Mouse (Mus musculus) lung, postnatal 36 days (tissue): ENCODE data around the gene Plscr3.

Experiments used
- DNase-seq: peaks from one replicate; pipeline ENCODE4 v3.0.0; 2022; ENCODE audit warnings: mixed read lengths

Gene Plscr3

GRCm38 (mm10) chr11:69846198-69846680 lies at the start of gene Plscr3:
Gene Plscr3 (plus strand): TSS chr11:69846376.
- DNase-seq = peak; percentile 94

- DNase-seq = no peak
Measured at GRCm38 (mm10) chr11:69797924-69798323, 48.3 kb upstream of the Plscr3 start.

DNA sequence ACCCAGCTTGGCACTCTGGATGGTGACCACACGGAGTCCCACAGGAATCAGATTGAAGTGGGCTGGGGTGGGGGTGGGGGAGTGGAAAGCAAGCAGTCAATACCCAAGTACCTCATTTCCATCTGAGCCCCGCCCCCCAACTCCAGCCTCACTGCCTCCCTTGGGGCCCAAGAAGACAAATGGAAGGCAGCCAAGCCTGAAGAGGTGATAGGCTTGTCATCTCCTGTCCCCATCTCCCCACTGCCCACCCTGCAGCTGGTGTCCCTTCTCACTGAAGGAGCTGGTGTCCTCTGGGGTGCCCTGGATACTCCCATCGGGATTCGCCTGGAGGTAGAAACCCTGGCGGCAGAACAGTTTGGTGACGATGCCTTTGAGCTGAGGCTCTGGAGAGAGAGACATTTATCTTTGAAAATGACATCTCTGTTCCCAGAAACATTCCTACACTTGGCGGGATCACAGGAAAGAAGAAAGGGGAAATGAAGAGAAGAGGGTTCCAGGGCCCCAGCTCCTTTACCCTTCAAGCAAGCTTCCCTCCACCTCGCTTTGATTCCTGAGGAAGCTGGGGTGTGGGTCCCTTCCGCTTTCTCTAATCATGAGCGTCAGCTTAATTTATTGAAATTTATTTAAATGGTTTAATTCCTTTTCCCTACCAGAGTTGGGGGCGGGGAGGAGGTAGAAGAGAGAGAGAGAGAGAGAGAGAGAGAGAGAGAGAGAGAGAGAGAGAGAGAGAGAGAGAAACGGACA lies 46.6 kb upstream of the Plscr3 start:
- no peak for DNase-seq

GRCm38 (mm10) chr11:69800138-69800391 lies 46.1 kb upstream of the Plscr3 start:
- no peak for DNase-seq

- peak; percentile 56 for DNase-seq
Measured at GRCm38 (mm10) chr11:69800392-69801197, 45.6 kb upstream of the Plscr3 start.

GRCm38 (mm10) chr11:69801379-69801977 lies 44.7 kb upstream of the Plscr3 start, which contains the start of gene Fgf11:
Gene Fgf11 (minus strand): TSS chr11:69801857.
- DNase-seq = no peak

- DNase-seq = peak; percentile 91
Measured at GRCm38 (mm10) chr11:69802648-69803105, 43.5 kb upstream of the Plscr3 start.

- DNase-seq = no peak
Measured at GRCm38 (mm10) chr11:69803328-69803727, 42.8 kb upstream of the Plscr3 start.

DNA sequence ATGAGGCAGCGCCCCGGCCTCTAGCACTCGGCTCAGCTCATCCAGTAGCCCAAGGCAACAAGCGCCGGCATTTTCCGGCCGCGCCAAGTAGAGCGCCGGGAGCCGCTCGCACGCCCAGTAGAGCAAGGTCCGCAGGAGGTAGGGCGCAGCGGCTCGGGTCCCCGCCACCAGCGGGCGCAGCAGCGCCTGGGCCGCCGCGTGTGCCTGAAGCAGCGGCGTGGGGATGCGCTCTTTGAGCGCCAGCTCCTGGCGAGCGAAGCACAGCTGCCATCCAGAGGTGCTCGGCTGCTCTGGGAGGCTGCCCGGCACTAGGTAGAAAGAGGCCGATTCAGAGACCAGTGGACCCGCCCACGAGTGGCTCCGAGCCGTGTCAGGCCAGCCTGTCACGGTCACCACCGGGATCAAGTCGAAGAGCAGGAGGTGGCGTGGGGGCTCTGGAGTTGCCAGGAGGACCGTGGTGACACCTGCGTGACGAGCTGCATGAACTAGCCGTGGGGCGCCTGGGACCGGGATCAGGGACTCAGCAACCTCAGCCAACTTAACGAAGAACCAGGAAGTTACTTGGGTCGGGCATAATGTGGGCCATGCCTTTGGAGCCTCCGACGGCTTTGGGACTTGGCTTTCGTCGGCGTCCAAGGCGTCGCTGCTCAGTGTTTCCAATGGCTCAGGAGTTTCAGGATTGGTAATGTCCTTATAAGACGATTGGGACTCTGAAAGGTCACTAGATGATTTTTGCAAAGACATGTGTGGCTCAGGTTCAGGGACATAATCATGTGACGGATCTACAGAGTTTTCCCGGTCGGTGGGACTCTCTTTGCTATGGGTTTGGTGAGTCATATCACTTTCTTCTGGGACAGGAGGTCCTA lies 42.2 kb upstream of the Plscr3 start:
- peak; percentile 84 for DNase-seq

- peak; percentile 53 for DNase-seq
Measured at GRCm38 (mm10) chr11:69804652-69804940, 41.6 kb upstream of the Plscr3 start.

GRCm38 (mm10) chr11:69804972-69805909 lies 40.9 kb upstream of the Plscr3 start, which contains the start of gene Tmem102:
Gene Tmem102 (minus strand): TSS chr11:69805624.
- peak; percentile 87 for DNase-seq

DNA sequence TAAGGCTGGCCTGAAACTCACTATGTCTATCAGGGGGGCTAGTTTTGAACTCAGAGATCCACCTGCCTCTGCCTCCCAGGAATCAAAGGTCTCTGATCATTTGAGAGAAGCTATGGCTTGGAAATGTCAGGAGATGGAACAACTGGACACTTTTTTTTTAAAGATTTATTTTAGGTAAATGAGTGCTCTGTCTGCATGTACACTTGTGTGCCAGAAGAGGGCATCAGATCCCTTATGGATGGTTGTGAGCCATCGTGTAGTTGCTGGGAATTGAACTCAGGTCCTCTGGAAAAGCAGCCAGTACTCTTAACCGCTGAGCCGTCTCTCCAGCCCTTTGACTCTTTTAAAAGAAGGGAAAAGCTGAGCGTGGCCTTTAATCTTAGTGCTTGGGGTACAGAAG lies 39.8 kb upstream of the Plscr3 start:
- DNase-seq = no peak

- DNase-seq = no peak
Measured at GRCm38 (mm10) chr11:69807641-69808040, 38.5 kb upstream of the Plscr3 start.

GRCm38 (mm10) chr11:69810280-69810679 lies 35.9 kb upstream of the Plscr3 start:
- no peak for DNase-seq

GRCm38 (mm10) chr11:69815155-69815554 lies 31.0 kb upstream of the Plscr3 start, which contains the start of gene Gm39566:
Gene Gm39566 (minus strand): TSS chr11:69815298.
- DNase-seq = no peak

GRCm38 (mm10) chr11:69816520-69816919 lies 29.7 kb upstream of the Plscr3 start:
- DNase-seq = no peak

DNA sequence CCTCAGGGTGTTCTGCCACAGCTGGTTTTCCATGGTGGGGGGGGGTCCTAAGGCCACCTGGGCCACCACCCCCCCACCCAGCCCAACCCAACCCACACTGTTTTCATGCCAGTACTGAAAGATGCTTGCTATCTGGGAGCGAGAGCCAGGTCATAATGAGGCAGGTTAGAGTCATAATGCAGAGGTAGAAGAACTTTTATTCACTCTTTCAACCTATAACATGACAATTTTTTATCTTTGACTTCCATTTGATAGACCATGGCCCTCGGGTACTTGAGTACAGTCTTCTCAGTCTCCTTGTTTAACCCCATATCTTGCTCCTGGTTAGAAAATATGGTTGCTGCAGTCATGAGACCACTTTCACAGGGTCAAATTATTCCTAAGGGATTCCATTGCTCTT lies 27.8 kb upstream of the Plscr3 start, which contains the start of gene Spem2:
TSS of gene Spem2 (minus strand) at position 101 of the 400 bp plus-strand sequence.
- no peak for DNase-seq

GRCm38 (mm10) chr11:69818871-69819270 lies 27.3 kb upstream of the Plscr3 start:
- no peak for DNase-seq

DNA sequence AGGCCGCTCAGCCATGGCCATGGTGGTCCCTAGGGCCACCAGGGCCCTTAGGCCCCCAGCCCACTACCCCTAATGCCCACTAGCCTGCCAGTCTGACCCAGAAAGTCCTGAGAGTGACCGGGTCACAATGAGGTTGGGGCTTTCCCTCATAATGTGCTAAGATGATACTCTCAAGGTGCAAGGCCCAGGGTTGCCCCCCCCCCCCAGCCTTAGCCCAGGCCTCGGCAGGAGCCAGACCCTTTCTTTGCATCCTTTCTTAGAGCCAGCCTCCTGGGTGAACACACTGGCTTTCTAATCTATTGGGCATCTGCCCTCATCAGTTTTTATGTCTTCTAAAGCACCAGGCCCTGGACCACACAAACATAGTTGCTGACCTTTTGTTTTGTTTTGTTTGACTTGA lies 24.1 kb upstream of the Plscr3 start, which contains the start of gene Spem1:
TSS of gene Spem1 (minus strand) at position 101 of the 400 bp plus-strand sequence.
- no peak for DNase-seq

DNA sequence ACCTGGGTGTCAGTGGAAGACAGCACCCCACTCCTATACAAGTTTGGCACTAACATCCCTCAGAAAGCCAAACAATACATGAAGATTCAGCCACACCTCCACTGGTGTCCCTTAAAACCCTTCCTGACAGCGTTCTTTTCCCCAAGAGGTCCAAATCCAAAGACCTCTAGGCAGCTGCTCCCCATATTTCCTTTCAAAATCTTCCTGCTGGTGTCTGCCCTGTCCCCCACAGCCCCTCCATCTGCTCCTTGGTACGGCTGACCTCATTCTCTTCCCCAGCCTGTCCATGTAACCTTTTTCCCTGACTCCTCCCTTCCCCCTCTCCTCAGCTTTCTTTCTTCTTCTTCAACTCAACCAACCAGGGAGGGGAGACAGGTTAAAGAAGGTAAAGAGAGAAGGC lies 22.7 kb upstream of the Plscr3 start:
- DNase-seq = no peak

- no peak for DNase-seq
Measured at GRCm38 (mm10) chr11:69828832-69829231, 17.3 kb upstream of the Plscr3 start.
